Mouse (Mus musculus) induced T-regulatory cell, adult 2 months (primary cell): ENCODE data around the gene Plxdc1.
A peak's percentile ranks its signal among the peaks of the same experiment; 100 is the strongest.

Source experiments
- DNase-seq: peaks from one replicate; pipeline ENCODE4 v3.0.0-alpha.2; 2012; ENCODE audit warnings: low read depth

Gene Plxdc1

DNA sequence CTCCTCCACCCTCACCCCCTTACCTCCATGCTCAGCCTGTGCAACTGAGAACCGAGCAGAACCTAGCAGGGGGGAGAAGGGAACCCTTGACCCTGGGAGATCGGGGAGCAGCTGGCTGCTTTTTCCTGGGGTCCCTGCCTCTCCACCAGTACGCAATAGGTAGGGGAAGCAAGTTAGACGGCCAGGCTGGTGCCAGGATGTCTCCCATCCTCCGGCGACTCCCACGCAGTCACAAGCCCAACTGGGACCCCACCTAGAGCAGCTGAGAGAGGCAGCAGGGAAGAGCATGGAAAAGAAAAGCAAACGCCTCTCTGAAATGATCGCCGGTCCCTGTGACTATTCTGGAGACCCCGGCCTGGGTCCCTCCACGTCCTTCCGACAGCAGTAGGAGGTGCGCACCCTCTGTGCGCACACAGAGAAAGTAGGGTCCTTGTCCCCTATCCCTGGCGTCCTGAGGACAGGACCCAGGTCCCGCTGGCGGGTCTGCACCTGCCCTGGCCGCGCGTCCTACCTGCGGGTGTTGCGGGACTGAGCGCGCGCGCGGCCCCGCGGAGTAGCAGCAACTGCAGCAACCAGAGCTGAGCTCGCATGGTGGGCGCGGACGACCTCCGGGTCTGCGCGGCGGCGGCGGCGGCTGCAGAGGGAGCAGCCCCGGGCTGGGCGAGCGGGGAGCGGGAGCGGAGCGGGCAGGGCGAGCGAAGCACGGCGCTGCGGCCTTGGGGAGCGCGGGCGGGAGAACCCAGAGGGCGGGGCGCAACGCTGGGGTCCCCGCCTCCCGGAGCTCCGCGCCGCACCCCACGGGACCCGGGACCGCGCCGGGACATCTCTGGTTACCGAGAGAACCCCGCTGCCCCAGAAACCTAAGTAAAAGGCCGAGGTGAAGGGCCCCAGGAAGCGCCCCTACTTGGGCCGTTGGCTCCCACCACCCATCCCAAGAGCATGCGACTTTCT is at the start of gene Plxdc1:
Gene Plxdc1, minus strand, starts transcription at position 718 of the 951 bp plus-strand sequence.
- peak; percentile 80 for DNase-seq

DNA sequence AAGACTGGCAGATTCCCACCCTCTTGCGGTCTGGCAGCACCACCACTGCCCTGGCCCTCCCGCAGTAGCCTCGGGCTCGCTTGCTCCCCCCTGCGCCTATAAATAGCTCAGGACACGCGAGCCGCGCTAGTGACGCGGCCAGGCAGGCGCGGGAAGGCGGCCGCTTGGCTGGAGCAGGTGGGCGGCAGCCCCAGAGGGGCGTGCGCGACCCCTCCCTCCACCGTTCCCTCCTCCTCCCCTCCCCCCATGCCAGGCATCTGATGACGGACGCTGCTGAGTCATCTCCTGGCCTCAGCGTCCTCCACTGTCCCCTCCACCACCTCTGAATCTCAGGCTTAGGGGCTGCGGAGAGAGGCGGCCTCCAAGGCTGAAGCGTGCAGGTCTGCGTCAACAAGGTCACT is 49.7 kb upstream of the Plxdc1 start:
- peak; percentile 39 for DNase-seq

DNA sequence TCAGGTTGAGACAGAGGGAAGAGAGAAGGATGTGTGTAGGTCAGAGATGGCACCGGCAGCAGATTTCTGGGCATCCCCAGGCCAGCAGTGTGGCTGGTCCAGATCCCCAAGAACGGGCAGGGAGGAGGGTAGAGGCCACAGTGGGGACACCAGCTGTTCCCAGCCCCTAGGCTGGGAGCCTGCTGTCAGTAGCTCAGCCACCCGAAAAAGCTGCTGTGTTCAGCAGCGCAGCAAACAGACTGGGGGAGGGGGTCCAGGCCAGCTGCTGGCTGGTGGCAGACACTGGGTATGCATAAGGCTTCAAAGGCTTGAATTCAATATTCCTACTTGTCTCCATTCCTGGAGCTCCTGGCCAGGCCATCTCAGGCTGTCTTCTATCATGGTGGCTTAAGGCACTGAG is 48.6 kb upstream of the Plxdc1 start:
- DNase-seq = no peak

DNA sequence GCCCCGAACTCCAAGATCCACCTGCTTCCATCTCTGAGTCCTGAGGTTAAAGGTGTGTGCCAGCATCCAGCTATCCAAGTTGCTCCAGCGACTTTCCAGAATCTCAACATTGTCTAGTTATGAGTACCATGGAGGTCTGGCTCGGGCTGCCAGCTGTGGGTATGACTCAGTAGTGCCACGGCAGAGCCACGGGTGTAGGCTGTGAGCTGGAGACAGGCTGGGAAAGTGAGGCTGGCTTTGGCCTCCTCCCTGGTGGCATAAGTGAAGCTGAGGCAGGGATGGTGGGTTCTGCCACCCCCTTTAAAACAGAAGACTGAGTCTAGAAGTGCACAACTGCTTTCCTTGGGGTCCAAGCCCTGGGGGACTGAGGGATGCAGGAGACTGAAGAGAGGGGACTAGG is 47.8 kb upstream of the Plxdc1 start:
- no peak for DNase-seq

DNA sequence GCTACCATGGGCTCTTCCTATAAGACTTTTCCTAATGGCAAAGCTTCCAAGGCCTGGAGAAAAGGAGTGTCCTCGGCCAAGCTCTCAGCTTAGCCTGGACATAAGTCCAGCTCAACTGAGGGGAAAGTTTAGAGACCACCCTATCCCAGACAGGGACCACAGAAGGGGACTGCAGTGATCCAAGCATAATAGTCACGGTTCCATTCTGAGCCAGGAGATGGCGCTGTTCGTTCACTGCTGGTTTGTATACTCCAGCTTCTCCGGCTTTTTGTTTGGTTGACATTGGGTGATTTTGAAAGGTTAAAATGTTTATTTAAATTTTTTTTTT is 45.2 kb upstream of the Plxdc1 start:
- DNase-seq = peak; percentile 91

DNA sequence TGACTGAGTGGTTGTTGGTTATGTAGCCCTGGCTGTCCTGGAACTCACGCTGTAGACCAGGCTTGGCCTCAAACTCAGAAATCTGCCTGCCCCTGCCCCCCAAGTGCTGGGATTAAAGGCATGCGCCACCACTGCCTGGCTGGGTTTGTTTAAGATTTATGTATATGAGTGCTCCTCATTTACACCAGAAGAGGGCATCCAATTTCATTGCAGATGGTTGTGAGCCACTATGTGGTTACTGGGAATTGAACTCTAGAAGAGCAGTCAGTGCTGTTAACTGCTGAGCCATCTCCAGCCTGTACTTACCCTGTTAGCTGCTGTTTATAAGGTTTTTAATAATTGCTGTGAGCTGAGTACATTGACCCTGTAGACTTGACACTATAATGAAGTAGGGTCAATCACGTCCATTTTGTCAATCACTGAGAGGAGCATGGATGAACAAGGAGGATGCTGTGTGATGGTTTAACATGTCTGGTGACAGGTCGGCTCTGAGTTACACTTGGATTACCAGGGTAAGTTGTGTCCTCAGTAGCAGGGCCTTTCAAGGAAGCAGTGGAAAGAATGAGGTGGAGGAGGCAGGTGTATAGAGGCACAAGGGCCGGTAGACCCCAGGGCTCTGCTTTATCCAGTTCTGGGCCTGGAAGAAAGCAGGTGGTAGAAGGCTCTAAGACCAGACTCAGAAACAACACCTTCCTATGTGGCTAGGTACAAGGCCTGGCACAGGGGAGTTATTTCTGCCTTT is 44.6 kb upstream of the Plxdc1 start:
- DNase-seq = peak; percentile 46

DNA sequence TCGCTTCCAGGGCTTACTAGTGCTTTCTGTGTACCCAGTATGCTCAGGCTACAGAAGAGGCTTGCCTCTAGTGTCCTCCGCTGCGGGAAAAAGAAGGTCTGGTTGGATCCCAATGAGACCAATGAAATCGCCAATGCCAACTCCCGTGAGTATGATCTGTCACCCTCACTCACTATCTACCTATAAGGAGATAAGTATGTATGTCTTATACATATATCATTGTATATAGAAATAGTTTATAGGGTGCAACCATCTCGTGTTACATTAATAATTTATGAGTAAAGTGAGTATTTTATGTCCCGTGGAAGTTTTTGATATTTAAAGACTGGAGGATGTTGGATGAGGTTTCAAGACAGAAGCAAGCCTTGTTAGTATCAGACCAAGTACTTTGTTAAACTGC is 41.5 kb upstream of the Plxdc1 start:
- no peak for DNase-seq

DNA sequence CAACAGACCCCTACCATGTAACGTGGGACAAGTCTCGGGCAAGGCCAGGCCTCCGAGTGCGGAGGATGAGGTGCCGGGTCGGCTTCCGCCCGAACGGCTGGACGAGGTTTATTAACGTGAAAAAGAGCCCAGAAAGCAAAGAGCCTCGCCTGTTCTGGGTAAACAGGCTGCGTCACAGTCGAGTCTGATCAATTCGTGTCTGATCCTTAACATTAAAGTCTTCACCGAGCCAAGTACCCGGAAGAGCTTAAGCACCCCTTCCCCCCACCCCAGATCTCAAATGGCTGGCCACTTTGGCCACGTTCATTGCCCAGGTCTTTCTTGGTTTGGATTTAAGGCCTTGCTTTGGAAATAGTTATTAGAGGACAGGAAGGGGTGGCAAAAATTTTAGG is 41.0 kb upstream of the Plxdc1 start:
- DNase-seq = no peak

DNA sequence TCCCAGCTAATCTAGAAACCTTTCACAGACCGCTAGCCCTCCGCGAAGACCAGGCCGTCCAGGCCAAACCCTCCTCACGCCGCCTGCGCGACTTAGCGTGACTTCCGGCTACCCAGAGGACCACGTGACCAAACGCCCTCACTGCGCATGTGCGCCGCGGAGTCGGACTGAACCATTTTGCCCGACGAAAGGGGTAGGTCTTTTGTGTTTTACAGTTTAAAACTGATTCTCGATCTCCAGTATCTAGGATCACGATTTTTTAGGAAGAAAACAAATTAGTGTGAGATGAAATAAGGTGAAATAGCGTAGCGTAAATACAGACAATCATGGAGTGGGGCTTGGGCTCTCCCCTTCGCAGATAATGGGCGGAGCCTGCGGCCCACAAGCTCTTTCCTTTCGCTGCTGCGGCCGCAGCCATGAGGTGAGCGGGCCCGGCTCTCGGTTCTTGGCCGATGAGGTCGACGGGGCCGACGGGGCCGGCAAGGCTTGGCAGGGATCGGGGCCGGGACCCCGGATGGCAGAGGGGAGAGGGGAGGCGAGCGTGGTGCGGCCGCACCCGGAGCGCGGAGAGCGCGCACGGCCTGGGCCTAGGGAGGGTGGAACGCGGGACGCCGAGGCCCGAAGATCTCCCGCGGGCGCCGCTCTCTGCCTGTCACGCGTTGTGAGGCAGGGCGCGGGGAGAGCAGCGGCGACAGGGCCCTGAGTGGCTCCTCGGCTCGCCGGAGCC is 40.5 kb upstream of the Plxdc1 start, which contains the start of gene Rpl19:
Gene Rpl19, plus strand, starts transcription at position 141 of the 727 bp plus-strand sequence.
- peak; percentile 95 for DNase-seq

DNA sequence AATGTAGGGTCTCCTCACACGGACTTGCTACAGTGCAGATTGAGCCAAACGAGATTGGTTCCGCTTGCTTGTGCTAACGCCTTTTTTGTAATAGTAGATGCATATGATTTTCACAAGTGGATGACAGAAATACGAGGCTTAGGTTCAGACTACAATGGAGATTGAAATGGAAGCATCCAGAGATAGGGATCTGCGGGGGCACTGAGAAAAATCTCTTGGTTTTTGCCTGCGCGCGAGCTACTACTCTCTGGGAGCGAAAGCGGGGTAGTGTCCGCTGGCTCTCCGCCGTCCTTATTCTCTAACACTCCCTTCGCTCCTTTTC is 40.0 kb upstream of the Plxdc1 start:
- DNase-seq = no peak

DNA sequence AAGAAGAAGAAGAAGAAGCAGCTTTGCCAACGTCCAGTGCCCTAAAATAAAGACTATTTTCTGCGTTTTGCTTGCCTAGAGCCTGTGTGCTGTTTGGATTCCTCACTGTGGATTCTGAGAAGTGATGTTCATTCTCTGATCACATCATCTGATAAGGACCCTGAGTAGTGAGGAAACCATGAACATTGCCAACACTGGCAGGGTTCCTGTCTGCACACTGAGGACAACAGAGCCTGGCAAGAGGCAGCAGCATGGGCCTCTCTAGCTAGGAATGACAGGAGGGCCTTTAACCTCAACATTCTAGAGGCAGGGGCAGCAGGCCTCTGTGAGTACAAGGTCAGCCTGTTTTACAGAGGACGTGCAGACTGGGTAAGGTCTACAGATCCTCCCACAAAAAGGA is 38.3 kb upstream of the Plxdc1 start:
- no peak for DNase-seq

DNA sequence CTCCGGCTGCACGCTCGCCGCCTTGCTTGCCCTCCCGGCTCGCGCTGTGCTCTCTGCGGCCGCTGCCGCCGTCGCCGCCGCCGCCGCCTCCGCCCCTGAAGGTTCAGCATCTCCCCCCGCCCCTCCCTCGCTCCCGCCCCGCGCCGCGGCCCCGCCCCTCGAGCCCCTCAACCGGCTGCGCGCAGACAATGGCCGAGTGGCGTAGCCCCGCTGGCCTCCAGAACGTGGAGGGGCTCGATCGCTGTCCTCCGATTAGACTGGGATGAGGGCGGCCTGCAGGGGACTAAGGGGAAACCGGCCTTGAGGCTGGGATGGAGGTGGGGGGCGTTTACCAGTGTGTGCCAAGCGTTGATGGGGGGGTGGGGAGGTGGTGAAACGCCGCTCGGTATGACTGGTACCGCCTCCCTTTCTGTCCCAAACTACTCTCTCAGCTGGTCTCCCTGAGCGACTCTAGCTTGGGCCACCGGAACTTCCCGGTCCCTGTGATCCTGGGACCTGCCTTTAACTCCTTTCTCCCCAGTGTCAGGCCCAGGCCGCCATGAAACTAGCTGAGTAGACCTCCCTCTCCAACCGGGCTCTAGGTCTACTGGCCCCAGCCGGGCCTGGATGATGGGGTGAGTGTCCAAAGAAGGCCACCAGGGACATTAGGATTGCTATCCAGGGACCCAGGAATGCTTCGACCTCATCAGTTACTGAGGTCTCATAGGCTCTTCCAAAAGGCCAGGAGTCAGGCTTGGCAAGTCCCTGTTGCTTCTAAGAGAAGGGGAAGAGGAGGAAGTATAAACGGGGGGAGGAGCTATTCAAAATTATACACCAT is 36.5 kb upstream of the Plxdc1 start, which contains the start of gene Cacnb1:
Gene Cacnb1, minus strand, starts transcription at position 480 of the 817 bp plus-strand sequence.
- peak; percentile 82 for DNase-seq

DNA sequence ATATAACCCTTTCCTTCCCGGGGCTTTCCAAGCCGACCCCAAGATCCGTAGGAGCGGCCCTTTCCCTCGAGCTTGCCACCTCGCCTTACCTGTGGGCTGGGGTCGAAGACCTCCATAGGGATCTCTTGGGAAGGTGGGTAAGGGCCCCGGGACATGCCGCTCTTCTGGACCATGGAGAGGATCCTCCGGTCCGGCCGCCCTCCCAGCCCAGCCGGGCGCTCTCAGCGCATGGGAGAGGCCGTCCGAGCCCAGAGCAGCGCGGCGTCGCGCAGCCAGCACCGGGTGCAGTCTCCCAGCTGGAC is 36.0 kb upstream of the Plxdc1 start:
- no peak for DNase-seq

DNA sequence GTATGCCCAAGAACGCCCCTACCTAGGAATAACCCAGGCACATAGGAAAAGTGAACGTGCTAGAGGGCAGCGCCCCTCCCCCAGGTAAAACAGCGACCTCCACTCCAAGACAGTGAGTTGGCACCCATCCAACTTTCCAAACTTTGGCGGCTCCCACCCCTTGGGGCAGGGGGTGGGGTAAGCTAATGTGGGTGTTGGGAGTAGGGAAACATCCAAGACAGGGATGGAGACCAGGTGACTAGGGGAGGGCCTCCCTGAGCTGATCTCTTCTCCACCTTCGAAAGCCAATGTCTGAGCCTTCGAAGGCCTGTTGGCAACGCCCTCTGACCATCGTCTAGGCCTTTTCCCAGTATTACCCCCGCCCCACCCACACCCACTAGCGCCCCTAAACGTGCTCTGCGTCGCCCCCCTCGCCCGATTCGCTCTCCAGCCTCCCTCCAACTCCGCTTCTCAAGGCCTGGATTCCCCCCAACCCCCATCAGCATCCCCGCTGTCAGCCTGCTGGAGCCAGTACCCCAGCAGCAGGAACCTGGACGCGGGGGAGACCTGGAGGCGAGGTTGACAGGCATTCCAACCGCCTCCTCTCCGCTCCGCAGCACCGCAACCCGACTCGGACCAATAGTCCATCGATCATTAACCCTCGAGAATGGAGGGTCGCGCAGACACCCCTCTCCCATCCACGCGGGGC is 35.5 kb upstream of the Plxdc1 start:
- peak; percentile 48 for DNase-seq

DNA sequence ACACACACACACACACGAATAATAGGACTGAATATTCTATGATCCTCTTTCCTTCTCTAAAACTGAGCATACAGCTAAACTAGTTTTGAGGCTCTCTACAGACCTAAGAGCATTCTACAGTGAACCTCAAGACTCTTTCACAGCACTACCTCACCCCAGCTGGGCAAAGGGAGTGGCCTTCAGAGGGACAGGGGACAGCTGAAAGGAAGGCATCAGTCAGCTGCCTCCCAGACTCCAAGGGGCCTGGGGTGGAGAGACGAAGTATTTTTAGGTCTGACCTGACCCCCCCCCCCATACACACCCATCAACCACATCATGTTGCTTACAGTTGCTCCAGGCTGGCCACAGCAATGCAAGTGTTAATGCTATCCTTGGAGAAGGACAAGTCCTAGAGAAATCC is 34.9 kb upstream of the Plxdc1 start:
- no peak for DNase-seq

DNA sequence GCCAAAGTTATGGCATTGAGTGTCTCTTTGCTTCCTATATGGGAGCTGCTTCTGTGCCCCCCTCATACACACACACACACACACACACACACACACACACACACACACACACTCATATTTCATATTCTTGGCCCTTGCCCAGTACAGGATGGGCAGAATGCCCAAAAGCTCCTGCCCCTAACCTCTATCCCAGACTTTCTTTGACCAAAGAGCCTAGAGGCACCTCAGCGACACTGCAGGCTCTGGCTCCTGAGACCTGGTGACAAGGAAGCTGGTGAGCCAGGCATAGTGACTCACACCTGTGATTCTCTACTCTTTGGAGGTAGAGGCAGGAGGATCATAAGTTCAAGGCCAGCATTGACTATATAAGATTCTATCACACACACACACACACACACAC is 34.5 kb upstream of the Plxdc1 start:
- DNase-seq = peak; percentile 50

DNA sequence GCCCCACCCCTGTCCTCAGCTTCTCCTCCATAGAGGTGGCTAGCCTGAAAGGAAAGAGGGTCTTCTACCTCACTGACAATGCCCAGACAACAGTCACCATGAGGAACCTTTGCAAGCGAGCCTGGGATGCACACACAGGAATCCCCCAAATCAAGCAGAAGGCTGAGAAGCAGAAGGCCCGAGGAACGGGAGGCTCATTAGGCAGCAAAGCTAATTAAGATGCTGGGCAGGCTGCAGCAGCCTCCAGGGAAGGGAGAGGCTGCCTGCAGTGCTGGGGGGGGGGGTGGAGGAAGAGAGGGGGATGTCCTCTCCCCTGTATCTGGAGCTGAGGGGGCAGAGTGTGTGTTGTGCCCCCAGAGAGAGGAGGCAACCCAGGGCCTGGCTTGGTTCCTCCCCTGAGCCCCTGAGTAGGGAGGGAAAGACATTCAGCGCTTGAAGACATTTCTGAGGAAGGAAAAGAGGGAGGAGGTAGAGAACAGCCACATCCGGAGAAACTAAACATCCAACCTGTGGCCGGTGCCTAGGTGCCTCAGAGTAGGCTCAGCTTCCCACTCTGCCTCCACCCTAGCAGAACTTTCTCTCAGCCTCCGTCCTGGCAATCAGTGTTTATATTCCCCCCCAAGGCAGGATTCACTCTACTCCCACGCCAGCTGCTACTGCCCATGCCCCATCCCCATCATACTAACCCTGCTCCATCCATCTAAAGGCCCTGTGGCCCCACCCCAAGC is 33.8 kb upstream of the Plxdc1 start:
- DNase-seq = peak; percentile 73

DNA sequence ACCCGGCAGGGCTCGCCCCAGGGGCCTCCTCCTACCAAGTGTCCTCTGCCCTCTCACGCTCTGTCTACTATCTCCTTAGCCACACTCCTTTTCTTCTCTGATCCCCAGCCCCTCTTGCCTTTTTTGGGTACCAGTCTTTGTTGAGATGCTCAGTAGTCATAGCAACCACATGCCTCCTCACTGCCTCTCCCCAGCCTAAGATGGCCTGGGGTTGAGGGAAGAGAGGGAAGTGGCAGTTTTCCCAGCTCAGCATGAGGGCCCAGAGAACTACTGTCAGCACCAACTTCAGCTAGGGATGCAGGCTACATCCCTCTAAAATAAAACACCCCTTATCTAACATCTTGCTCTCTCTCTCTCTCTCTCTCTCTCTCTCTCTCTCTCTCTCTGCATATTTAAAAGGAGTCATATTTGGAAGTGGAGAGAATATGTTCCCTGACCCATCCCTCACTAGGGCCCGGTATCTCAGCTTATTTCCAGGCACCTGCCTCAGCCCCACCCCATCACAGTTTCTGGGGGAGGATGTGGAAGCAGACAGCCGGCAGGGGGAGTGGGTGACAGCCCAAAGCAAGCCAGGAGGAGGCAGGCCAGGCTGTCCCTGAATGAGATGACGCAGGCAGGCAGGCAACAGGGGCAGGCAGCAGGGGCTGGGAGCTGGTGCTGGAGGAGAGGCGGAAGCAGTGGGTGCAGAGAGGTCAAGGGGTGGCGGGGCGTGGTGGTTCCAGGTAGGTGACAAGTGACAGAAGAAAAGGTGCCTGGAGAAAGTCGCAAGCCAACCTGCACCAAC is 32.8 kb upstream of the Plxdc1 start:
- peak; percentile 83 for DNase-seq

DNA sequence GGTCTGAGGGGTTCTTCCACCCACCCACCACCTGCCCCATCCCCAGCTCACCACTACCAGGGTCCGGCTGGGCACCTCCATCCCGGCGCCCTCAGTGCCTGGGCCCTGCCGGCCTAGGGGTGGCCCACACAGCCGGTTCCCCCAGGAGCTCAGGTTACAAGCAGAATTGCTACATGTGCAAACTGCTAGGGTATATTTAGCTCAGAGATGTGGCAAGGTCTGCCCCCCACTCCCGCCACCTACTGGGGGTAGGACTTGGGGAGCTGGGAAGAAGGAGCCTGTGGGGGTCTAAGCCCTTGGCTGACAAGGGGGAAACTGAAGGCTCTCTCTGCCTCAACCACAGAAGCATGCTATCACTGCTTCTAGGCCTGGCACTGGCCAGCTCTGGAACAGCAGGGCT is 32.0 kb upstream of the Plxdc1 start:
- no peak for DNase-seq

DNA sequence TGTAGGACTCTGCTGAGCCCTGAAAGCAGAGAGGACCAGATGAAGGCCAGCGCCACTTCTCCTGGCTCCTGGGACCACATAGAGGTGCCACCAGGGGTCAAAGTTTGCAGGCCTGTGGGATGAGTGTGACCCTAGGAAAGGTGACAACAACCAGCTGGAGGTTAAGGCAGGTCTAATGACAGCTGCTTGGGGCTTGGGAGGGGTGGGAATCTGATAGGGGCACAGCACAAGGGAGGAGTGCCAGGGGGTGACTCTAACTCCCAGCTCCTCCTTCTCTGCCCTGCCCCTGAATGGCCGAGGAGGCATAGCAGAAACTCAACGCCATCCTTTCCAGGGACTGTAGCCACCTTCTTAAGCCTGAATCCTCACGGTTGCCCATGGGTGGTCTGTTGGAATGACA is 30.6 kb upstream of the Plxdc1 start:
- no peak for DNase-seq
